Mouse (Mus musculus): ENCODE results near the gene Gimap7. TPM values are rescaled to one million over a fixed set of nuclear protein-coding genes. Genes with fewer than 3 reads are reported as not detected.
"Not testable (repeated sequence)": the region's sequence is repeated elsewhere in the genome, so short reads cannot be mapped to it uniquely, and the experiment has no call there.

Gene Gimap7
- polyA plus RNA-seq (2017; shearing (Covaris generic)) = 100 to 1,000 TPM; 444 to 529 TPM

DNA sequence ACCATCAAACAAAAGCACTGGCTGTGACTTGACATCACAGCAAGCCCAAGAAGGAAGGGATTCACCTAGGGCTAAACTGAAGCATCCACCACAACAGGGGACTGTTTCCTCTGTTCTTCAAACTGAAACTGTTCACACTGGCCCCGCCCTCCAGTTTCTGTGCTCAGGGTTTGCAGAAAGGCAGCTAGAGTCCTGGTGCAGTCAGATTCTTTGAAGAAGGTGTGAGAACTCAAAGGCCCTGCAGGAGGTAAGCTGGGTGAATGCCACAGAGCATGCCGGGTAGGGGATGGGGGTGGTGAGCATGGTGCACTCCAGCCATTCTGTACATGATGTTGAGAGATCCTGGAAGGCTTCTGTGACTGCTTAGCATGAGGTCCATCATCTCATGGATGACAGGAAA, at the start of gene Gimap7, which contains the start of gene Gm28053:
TSS of gene Gimap7 (plus strand) at position 167 of the 400 bp plus-strand sequence.
TSS of gene Gm28053 (plus strand) at position 153 of the 400 bp plus-strand sequence.
- ATAC-seq = peak; percentile 95

DNA sequence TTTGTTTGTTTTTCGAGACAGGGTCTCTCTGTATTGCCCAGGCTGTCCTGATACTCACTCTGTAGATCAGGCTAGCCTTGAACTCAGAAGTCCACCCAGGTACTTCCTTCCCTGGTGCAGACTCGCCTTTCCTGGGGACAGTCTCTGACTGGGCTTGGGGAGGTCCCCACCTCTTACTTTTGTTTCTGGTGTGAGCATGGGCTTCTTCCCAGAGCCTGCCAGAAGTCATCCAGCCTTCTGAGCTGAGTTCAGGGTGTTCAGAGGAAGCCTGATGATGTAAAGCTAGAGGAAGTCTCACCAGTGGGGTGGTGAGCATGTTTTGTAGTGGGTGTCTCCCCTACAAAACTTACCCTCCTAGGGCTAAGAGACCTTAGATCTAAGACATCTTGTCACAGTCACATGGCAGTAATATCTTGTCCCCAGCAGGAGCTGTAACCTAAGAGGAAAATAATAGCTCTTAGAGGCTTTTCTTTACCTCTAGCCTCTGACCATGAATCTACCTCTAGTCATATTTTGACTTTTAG, 48.9 kb upstream of the Gimap7 start:
- ATAC-seq = peak; percentile 32

DNA sequence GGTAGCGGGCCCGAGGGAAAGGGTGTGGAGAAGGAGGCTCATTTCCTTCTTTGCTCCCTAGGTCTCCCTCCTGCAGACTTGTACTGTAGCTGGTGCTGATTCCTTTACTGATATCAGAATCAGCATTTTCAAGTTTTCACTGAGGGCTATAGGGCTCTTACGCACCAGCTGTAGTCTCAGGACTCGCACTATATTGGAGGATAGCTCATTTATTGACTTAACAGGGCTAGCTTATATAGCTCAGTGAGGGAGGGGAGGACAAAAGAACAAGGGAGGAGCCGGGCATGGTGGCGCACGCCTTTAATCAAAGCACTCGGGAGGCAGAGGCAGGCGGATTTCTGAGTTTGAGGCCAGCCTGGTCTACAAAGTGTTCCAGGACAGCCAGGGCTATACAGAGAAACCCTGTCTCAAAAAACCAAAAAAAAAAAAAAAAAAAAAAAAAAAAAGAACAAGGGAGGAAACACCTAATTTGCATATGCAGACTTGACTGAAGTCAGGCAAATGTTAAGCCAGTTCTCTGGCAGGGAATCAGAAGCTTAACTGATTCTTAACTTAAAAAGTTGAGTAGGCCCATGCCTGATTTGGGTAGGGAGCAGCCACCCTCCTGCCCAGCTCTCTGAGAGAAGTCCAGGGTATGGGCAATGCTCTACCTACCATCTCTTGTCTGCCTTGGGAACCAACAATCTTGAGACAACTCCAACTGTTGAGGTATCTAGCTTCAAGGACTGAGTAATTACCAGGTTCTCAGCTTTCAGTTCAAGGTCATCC, 43.9 kb upstream of the Gimap7 start:
- ATAC-seq = no peak

DNA sequence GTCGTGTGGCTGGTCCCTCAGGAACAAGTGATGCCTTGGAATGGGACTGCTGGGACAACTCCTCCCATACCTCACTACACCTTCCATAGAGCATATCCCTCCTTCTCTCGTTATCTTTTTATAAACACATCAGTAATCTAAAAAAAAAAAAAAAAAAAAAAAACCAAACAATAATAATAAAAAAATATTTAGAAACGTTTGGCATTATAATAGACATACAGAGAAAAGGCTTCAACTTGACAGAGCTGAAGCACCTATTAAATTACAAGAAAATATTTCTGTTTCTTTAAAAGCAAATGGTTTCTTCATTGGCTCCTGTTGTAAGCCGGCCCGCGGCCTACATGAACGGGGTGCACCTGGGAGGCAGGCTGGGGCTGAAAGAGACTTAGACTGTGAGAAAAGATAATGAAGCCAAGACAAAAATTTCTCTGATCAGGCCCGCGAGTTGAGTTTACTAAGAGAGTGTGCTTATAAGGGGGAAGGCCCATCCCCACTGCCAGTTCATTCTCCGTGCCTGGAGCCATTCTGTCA, 43.0 kb upstream of the Gimap7 start:
- no peak for ATAC-seq

DNA sequence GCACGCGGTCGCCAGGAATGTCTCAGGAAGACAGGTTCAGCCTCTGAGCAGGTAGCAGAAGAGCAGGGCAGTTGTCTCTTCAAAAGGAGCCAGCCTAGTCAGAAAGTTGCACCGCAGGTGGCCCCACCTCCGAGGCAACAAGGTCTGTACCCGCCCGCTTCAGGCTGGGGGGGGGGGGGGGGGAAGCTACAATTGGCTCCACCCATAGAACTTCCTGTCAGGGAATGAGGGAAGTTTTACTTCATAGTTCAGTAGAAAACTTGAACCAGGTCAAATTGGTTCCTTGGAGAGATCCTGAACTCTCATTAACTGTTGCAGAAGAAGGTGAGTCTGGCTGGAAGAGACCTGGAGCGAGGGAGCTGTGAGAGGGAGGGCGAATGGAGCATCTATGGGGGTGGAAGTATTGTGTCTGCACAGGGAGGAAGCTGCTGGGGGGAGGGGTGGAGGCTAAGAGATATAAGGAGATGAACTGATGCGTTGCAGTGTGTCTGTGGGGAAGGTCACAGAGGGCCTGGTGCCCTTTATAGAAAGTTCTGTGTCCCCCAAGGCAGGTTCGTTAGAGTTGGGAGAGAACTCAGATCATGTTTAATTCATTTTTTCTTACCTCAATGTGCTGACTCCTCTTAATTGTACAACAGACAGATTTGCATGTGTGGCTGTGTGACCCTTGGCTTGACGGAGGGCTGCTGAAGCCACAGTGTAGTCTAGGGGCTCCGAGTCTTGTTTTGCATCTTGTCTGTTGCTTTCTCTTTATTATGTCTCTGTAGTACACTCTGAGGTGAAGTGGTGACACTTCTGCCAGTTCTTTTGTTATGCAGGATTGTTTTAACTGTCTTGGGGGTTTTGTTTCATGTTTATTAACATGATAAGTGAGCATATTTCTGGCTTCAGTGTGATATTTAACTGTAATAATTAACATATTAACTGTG, 42.2 kb upstream of the Gimap7 start, which contains the start of gene Gimap9:
TSS of gene Gimap9 (plus strand) at position 199 of the 929 bp plus-strand sequence.
- ATAC-seq = peak; percentile 45

DNA sequence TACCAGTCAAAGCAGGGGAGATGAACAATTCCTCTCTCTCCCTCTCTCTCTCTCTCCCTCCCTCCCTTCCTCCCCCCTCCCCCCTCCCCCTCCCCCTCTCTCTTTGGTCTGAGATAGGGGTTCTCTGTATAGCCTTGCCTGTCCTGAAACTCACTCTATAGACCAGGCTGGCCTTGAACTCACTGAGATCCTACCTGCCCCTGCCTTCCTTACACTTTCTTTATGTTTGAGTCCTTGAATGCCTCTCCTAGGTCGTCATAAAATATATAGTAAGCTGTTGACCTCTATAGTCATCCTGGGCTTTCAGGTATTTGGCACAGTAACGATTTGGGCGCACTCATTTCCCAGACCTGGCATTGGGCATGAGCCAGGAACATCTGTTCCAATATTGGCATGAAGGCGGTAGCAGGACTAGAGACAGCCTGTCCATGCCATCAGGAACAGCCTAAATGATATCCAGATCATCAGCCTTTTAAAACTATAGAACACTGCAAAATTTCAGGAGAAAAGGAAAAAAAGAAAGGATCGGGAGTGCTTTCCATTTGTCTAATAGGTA, 41.5 kb upstream of the Gimap7 start:
- no peak for ATAC-seq

DNA sequence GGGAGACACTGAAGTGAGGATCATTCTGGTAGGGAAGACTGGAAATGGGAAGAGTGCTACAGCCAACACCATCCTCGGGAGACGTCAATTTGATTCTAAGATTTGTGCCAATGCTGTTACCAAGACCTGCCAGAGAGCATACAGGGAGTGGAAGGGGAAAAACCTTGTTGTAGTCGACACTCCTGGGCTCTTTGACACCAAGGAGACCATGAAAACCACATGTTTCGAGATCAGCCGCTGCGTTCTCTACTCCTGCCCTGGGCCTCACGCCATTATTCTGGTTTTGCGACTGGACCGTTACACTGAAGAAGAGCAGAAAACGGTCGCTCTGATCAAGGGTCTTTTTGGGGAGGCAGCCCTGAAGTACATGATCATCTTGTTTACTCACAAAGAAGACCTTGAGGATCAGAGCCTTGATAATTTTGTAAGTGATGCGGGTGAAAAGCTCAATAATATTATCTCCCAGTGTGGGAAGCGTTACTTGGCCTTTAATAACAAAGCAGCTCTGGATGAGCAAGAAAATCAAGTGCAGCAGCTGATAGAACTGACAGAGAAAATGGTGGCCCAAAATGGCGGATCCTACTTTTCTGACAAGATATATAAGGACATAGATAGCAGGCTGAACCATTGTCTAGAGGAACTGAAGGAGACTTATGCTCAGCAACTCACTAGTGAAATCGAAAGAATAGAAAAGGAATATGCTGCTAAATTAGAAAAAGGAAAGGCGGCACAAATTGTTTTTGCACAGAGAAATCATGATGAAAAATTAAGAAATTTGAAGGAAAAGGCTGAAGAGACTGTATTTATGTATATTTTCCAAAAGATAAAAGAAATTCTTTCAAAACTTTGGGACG, 40.7 kb upstream of the Gimap7 start:
- ATAC-seq = no peak

DNA sequence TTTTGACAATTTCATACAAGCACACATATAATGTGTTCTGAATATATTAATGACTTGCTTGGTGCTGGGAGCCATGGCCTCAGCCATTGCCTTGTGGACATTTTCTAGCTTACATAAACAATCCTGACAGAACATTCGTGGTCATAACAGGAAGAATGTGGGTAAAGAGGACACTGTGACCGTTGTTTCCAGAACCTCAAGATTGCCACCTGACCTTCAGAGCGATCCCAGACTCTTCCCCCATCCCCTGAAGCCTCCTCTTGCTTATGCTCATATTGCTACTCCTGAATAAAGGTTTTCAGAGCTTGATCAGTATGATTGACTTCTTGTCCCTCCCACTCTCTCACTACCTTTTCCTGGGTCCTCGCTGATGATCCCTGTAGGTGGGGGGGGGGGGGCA, 40.0 kb upstream of the Gimap7 start:
- no peak for ATAC-seq

DNA sequence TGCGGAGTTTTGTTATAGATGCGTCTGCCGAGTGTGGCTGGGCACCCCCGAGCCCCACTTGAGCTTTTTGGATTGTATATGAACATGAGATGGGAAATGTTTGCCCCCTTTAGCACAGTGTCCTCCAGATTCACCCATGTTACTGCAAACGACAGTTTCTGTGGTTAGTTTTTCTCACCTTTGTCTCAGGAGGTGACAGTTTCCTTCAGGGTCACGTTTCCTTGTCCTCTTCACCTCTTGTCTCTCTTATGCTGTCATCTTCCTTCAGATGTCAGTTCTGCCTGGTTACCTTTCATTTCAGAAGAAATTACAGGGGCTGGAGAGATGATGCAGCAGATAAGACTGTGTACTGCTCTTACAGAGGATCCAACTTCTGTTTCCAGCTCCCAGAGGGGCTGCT, 38.7 kb upstream of the Gimap7 start:
- ATAC-seq = peak; percentile 25

DNA sequence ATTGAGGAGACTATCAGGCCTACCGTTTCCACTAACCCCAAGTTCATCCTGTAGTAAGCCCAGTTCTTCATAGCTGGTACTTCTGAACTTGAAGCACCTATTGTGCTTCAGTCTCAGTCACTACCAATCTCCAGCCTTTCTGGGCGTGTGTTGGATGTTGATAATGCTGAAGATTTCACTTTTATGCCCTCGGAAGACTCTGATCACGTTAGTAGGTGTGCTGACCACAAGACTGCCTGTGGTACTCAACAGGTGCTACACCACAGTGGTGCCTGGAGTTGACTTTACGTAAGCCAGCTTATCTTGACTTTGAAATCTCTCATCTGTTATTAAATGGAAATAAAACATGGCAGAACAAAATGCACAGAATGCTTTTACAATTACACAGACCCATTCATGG, 38.0 kb upstream of the Gimap7 start:
- peak; percentile 48 for ATAC-seq

DNA sequence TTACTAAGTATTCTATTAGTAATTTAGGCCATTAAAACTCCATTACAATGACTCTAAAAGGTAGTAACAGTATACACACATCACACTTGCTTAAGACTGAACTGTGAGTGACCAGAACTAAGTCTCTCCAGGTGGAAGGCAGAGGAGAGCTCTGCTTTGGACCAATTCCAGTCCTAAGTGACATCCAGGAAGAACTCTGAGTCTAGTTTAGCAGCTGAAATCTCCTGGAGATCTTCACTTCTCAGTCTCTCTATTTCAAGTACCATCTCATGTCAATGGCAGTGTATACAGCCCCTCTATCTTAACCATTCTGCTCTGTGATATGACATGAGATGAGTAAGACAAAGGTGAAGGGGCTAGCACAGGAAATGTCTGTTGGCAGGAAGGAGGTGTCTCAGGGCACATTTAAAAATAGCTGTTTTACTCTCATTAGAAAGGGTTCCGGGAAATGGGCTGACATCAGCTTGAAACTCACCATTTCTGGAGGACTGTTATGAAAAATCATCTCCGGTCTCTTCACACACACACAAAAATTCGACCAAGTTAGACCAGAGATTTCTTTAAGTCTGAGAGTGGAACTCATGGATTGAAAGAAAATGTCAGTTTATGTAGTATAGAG, 36.8 kb upstream of the Gimap7 start:
- peak; percentile 50 for ATAC-seq

DNA sequence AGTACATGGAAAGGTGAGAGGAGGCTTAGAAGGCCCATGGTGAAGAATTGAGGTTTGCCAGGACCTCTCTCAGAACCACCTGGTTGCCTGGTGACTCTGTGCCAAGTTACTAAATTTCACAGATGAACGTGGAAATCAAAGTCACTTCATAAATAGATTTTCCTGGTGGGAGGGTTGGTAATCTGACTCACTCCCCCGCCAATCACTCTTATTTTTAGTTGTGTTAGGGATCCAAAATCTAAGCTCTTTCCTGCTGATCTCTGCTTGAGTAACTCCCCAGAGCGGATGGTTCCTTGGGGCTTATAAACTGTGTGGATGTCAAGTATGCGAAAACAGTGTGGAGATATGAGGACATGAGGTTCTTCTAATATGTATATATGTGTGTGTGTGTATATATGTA, 36.1 kb upstream of the Gimap7 start:
- ATAC-seq = no peak

DNA sequence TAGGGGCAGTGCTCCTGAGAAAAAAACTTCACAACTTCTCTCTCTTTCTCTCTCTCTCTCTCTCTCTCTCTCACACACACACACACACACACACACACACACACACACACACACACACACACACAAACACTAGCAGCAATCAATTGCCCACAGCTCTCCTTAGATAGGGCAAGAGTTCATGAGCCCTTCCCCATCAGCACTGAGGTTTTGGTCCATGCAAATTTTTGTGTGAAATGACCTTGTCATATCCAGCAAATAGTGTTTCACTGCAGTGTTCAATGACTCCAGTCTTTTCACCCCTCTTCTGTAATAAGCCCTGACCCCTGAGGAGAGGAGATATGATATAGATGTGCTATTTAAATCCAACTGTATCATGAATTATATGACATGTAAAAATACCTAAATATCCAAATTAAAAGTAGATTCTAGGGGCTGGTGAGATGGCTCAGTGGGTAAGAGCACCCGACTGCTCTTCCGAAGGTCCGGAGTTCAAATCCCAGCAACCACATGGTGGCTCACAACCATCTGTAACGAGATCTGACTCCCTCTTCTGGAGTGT, 35.1 kb upstream of the Gimap7 start:
- ATAC-seq = not testable (repeated sequence)

DNA sequence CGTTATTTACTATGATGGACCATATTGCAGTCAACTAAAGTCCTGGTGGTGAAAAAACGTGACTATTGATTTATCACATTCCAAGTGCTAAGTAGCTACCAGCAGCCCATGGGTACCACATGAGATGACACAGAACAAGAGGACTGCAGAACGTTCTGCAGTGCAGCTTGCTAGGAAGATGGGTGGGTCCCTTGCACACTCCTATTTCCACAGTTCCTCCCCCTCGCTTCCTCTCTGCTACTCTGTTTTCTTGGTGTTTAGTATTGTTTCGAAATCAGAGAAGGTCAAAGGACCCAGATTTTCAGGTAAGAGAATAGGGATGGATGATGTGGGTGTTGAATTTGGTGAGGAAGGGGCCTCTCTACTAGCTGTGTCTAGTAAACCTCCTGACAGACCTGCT, 34.1 kb upstream of the Gimap7 start, which contains the start of gene Gimap4:
TSS of gene Gimap4 (plus strand) at position 231 of the 400 bp plus-strand sequence.
- no peak for ATAC-seq

DNA sequence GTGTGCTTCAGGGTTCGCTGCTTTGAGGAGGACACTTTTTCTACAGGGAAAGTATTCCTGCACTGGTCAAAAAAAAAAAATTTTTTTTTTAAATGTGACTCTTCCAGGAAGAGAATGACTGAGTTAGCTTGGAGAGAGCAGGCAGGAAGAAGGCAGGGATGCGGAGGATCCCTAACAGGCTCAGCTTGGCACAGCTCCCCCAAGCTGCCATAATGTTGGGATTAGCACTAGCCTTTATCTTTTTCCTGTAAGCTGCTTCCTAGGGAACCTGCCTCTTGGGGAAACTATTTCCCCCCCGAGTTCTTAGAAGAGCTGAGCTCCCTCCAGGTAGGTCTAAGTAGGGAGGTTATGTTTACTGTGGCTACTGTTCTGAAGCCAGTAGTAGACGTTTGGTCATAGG, 33.6 kb upstream of the Gimap7 start:
- ATAC-seq = no peak

DNA sequence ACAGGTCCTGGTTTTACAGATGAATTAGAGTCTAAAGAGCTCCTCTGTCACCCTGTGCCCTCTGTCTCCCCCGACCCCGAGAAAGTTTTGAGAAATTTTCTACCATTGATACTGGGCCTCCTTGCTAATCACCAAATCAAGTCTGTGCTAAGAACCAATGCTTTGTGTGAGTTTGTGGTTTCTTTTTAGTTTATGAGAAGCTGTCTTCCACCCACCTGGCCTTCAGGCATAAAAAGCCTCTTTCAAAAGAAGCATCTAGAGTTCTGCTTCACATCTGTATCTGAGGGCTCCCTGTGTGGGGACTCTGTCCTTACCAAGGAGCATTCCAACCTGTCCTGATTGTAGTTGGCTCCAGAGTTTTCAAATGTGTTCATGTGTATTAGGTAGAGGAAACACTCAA, 33.2 kb upstream of the Gimap7 start:
- no peak for ATAC-seq

DNA sequence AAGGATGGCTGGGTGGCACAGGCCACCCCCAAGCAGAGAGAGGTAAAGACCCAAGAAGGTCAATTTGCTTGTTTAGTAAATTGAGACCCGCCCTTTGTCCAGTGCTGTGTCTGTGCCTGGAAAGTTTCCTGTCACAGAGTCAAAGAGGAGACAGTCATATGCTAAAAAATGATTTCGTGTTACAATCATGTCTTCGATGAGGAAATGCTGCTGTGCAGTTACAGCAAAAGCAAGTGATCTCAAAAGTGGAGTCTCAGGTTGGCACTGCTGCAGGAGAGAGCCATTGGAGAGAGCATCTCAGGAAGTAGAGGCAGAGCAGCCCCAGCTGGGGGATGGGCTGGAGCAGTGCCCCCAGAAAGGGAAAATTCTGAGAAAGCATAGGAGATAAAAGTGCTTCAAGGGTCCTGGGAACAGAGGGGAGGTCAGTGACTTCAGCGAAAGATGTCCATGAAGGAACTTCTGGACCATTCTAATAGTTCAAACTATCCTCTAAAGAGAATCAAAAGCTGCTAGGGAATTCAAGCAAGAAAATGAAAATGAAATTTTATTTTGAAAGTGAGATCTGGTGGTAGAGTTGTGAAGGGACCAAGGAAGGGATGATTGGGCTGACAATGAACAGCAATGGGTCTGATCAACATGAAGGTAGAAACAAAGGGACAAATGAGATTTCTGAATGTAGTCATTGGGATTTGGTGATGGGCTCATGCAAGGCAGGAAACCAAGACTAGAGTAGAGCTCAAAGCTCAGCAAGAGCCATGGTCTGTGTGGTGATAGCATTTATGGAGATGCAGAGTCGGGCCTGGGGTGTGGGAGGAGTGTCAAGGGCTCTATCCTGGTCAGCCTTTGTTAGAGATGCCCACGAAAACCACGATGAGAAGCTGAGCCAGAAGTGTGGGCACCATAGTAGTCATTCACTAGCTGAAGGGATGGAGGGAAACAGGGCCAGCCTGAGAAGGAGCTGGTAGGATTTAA, 32.4 kb upstream of the Gimap7 start:
- no peak for ATAC-seq

DNA sequence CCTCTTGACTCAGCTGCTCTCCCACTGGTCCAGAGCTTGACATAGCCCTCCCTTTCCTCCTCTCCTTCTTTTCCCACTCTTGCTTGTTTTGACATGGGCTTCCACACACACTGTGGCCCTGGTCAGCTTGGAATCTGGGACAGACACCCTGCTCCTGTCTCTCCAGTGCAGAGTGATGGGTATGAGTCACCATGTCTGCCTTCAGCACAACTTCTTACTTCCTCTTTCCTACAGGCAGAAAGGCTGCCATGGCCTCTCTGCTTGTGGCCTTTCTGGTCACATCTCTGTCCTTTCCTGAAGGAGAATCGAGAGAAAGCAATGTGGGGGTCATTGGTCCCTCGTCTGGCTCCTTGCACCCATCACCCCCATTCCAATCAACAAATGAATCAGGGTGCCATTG, 31.3 kb upstream of the Gimap7 start:
- no peak for ATAC-seq

DNA sequence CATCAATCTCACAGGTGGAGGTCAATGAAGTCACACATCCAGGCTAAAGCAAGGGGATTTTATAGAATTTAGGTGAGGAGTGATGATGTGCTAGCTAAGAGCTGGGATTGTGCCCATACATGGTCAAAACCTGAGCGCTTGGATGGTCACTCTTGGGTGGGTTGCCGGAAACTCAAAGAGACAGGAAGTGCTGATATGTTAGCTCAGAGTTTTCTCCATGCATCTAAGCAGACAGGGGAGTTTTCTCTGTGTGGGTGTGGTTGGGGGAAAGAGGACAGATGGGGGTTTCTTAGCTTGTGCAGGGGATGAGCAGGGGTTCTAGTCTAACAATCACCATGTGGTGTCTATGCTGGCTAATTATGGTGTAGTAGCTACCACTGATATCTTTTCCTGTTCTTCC, 29.1 kb upstream of the Gimap7 start:
- ATAC-seq = peak; percentile 57

DNA sequence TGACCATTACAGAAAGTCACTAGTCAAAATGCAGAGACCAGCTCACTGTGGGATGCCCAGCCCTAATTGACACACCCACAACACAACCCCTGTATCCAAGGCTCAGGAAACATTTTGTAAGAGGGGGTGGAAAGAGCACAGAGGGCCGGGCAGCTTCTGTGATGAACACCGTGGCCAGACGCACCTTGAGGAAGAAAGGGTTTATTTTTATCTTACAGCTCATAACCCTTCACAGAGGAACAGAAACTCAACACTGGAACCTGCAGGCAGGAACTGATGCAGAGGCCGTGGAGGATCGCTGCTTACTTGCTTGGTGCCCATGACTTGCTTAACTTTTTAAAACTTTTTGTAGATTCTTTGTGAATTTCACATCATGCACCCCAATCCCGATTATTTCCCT, 25.5 kb upstream of the Gimap7 start:
- no peak for ATAC-seq
